Mouse (Mus musculus): ENCODE data around the gene Tdrd7. TPM values are rescaled to one million over a fixed set of nuclear protein-coding genes. Genes with fewer than 3 reads are reported as not detected.

Gene Tdrd7
- polyA plus RNA-seq, 1 experiment from 2014 or later = 15.1 TPM

DNA sequence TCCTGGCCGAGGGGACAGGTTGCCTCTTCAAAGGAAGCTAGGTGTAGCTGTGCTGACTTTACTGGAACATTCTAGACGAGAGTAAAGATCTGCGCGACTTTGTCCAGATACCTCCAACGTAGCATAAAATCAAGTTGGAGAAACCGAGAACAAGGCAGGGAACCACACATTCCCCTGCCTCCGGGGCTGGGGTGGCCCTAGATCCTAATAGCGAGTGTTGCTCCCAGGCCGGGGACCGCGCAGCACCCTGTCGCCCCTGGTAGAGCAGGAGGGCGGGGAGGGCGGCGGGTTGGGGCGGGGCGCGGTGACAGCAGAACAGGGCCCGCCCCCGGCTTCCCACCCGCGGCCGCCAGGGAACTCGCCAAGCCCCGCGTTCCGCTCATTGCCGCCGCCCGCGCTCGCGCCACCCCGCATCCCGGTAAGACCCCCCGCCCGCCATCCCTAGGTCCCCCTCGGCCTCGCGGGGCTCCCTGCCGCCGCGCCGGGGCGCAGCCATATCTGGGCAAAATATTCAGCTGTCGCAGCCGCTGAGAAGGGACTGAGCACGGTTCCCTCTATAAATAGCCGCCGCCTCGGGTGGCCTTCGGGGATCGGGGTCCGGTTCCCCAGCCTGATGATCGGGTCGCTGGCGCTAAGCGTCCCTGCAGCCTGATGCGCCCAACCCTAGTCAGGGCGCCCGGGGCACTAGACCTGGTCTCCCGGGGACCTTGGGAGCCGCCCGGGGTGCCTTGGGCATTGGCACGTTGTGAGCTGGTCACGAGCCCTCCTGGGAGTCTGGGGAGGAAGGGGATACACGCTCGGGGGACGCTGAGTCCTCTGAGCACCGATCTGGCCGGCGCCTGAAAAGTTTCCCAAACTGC is 74.0 kb downstream of the Tdrd7 start, which contains the start of gene Tmod1:
TSS of gene Tmod1 (plus strand) at position 44 of the 860 bp plus-strand sequence.
- Histone ChIP-seq H3K27me3 (ENCODE audit: insufficient read depth, poor library complexity, severe bottlenecking) (peaks cover 33% of the 10 kb centered on the region), H3K27ac (peak within 1 kb of the TSS; percentile 97), H3K36me3 (no peaks in the 10 kb centered on the region), H3K4me3 (peak within 1 kb of the TSS; percentile 86), H3K4me1 (peaks cover 62% of the 10 kb centered on the region), H3K9me3 (no peaks in the 10 kb centered on the region)
- under 1% methylated on average over 61 of the region's 72 CpGs for WGBS
- DNase-seq (ENCODE audit: low spot score) = peak; percentile 91

DNA sequence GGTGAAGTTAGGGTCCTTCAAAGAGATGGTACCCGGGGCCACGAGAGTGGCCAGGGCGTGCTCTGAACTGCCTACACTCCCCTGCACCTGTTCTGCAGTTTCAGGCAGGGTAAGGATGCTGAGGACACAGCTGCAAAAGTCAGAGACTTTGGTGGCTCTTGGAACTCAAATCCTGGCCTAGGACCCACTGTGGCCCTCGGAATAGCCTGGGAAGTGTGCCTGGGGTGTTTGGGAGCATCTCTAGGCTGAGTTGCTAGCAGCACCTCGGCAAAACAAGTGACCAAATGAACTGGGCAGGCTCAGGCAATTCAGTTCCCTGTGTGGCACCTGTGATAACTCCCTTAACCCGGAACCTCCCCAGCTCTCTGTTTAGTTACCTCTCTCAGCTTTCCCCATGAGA is 74.8 kb downstream of the Tdrd7 start:
- peak overlapping the region; percentile 86 for H3K4me3 ChIP-seq
- no peaks in the 10 kb centered on the region for H3K9me3 ChIP-seq
- no peak for DNase-seq (ENCODE audit: low spot score)
- peak overlapping the region; percentile 97 for H3K27ac ChIP-seq
- 11% methylated on average over 6 of the region's 6 CpGs for WGBS
- H3K4me1 ChIP-seq = peaks cover 68% of the 10 kb centered on the region
- no peaks in the 10 kb centered on the region for H3K36me3 ChIP-seq
- peaks cover 33% of the 10 kb centered on the region for H3K27me3 ChIP-seq (ENCODE audit: insufficient read depth, poor library complexity, severe bottlenecking)

DNA sequence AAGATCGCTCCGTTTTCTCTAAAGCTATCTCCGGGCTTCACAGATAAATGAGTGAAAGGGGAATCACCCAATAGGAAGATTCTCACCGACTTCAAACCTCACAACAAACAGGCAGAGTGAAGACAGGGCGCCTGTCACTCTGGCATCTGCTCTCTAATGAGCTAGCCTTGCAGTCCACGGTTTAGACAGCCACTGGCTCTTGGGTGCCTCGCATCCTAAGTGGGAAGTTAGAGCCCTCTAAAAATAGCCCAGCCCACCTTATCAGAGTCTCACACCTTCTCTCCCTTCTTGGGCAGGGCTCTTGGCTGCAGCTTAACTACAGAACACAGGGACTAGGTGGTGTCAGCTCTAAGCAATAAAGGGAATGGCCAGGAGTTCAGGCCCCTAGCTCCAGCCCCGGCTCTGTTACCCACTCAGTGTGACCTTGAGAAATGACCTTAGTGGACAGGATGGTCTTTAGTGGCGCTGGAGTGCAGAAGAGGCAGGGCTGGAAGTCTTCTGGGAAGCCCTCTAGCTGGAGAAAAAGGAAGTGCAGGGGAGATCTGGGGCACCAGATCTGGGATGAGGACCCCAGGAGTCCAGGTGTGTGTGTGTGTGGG is 75.6 kb downstream of the Tdrd7 start:
- H3K9me3 ChIP-seq = no peaks in the 10 kb centered on the region
- peaks cover under 1% of the 10 kb centered on the region; the same call in 1 of the 2 replicates for H3K36me3 ChIP-seq
- peak overlapping the region; percentile 97 for H3K27ac ChIP-seq
- peak overlapping the region; percentile 86 for H3K4me3 ChIP-seq
- peaks cover 33% of the 10 kb centered on the region for H3K27me3 ChIP-seq (ENCODE audit: insufficient read depth, poor library complexity, severe bottlenecking)
- H3K4me1 ChIP-seq = peaks cover 67% of the 10 kb centered on the region
- peak; percentile 96 for DNase-seq (ENCODE audit: low spot score)
- 5% methylated on average over 9 of the region's 9 CpGs for WGBS

DNA sequence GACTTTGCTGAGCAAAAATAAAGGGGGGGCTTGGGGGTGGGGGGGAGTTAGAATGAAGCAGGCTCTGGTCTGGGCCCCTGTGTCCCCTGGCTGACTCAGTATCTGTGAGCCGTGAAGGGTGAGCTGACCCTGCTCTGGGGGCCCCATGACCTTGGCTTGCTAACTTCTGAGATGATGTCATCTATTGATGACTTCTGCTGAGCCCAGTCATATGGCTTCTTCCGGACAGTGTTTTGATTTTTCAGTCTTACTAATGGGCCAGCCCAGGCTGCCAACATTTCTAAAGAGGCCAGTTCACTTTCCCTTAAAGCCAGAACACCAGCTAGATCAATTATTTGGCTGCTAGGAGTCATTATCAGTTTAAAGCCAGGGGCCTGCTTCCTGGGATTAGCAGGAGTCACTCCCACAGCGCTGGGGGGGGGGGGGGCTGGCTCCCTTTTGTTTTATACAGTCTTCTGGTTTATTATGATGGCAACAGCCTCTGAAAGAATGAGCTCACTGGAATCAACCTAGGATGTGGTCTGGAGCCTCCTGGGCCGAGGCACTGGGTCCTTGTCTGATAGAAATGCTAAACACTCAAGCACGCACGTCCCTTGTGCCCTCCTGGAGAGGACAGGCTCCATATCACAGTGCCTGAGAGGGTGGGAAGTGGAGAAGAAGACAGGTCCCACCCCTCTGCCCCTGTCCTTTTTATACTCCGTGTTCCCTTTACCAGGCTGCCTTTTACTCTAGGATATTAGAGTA is 76.8 kb downstream of the Tdrd7 start:
- Histone ChIP-seq H3K27me3 (ENCODE audit: insufficient read depth, poor library complexity, severe bottlenecking) (peaks cover 33% of the 10 kb centered on the region), H3K4me3 (peak overlapping the region; percentile 86), H3K27ac (peak overlapping the region; percentile 97), H3K4me1 (peaks cover 76% of the 10 kb centered on the region), H3K9me3 (no peaks in the 10 kb centered on the region), H3K36me3 (peaks cover 8% of the 10 kb centered on the region; the same call in 1 of the 2 replicates)
- peak; percentile 84 for DNase-seq (ENCODE audit: low spot score)
- 6% methylated on average over 7 of the region's 7 CpGs for WGBS

DNA sequence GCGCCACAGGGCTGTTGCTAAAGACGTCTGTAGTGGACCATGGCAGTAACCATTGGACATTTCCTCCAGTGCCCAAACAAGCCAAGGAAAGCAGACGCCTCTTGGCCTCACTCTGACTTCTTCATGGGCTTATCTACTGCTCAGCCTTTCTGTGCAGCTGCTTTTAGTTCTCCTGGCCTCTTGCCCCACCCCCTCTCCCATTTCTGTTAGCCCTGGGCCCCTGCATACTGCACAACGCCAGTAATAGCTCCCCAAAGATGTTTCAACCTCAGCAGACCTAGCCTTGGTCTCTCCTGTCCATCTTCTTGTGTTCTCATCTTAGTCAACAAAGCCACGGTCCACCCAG is 77.3 kb downstream of the Tdrd7 start:
- 15% methylated on average over 5 of the region's 5 CpGs for WGBS
- H3K4me1 ChIP-seq = peaks cover 81% of the 10 kb centered on the region
- peak overlapping the region; percentile 86 for H3K4me3 ChIP-seq
- peaks cover 12% of the 10 kb centered on the region; the same call in 1 of the 2 replicates for H3K36me3 ChIP-seq
- peaks cover 28% of the 10 kb centered on the region for H3K27me3 ChIP-seq (ENCODE audit: insufficient read depth, poor library complexity, severe bottlenecking)
- DNase-seq (ENCODE audit: low spot score) = peak; percentile 86
- no peaks in the 10 kb centered on the region for H3K9me3 ChIP-seq
- H3K27ac ChIP-seq = peak overlapping the region; percentile 97

DNA sequence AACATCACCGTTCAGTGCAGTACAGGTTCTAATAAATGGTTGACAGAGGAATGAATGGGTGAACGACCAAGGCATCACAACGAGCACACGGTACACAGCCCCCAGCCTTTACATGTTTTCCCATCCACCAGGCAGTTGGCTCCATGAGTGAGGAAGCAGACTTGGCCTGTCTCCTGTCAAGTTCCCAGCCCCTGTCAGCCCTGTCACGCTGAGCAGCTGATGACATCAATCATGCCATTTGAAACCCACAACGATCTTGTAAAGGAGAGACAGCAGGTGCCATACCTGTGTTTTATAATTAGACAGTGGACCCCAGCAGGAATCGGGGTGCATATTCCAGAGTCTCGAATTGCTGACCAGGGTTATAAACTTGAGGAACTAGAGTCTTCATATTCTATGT is 78.2 kb downstream of the Tdrd7 start:
- no peaks in the 10 kb centered on the region for H3K9me3 ChIP-seq
- peak overlapping the region; percentile 97 for H3K27ac ChIP-seq
- DNase-seq (ENCODE audit: low spot score) = no peak
- peaks cover 84% of the 10 kb centered on the region for H3K4me1 ChIP-seq
- 43% methylated on average over 8 of the region's 8 CpGs for WGBS
- H3K36me3 ChIP-seq = peaks cover 17% of the 10 kb centered on the region
- peak overlapping the region; percentile 86; the same call in 1 of the 2 replicates for H3K4me3 ChIP-seq
- peaks cover 20% of the 10 kb centered on the region for H3K27me3 ChIP-seq (ENCODE audit: insufficient read depth, poor library complexity, severe bottlenecking)

DNA sequence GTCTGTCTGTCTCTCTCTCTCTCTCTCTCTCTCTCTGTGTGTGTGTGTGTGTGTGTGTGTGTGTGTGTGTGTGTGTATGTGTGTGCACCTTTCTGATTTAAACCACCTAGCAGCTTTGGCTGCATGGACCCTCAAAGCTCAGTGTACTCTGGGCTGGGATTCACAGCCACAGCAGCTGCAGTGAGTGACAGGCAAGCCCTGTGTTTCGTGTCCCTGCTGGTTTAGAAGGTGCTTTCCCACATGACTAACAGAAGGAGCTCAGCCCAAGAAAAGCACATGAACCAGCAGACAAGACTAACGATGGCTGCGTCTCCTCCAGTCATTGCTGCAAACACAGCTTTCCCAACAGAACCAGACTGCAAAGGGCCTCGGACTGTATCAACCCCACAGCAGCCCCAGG is 82.8 kb downstream of the Tdrd7 start:
- no peak for DNase-seq (ENCODE audit: low spot score)
- WGBS = 76% methylated on average over 4 of the region's 4 CpGs
- H3K27me3 ChIP-seq (ENCODE audit: insufficient read depth, poor library complexity, severe bottlenecking) = no peaks in the 10 kb centered on the region
- peaks cover 52% of the 10 kb centered on the region for H3K4me1 ChIP-seq
- H3K36me3 ChIP-seq = peaks cover 58% of the 10 kb centered on the region
- H3K4me3 ChIP-seq = no peak overlapping the region
- no peaks in the 10 kb centered on the region for H3K9me3 ChIP-seq
- H3K27ac ChIP-seq = no peak overlapping the region

DNA sequence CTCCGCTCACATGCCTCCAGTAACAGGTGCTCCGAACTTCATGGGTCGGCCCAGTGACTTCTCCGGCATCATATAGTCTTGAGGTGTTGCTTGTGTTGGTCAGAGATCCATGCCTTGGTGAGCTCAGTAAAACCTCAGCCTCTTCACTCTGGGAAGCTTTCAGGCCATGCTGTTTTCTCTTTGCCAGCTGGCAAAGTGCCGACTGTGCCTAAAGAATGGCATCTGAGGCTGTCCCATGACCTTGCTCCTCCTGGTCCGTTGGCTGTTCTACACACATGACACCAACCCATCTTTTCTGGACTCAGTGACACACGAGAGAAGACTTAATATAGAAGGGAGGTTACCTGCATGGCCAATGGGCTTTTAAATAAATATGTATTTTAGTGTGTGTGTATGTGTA is 83.3 kb downstream of the Tdrd7 start:
- no peak for DNase-seq (ENCODE audit: low spot score)
- no peaks in the 10 kb centered on the region for H3K9me3 ChIP-seq
- peaks cover 52% of the 10 kb centered on the region for H3K4me1 ChIP-seq
- no peaks in the 10 kb centered on the region for H3K27me3 ChIP-seq (ENCODE audit: insufficient read depth, poor library complexity, severe bottlenecking)
- peaks cover 58% of the 10 kb centered on the region for H3K36me3 ChIP-seq
- WGBS = 89% methylated on average over 7 of the region's 7 CpGs
- no peak overlapping the region for H3K4me3 ChIP-seq
- no peak overlapping the region for H3K27ac ChIP-seq

DNA sequence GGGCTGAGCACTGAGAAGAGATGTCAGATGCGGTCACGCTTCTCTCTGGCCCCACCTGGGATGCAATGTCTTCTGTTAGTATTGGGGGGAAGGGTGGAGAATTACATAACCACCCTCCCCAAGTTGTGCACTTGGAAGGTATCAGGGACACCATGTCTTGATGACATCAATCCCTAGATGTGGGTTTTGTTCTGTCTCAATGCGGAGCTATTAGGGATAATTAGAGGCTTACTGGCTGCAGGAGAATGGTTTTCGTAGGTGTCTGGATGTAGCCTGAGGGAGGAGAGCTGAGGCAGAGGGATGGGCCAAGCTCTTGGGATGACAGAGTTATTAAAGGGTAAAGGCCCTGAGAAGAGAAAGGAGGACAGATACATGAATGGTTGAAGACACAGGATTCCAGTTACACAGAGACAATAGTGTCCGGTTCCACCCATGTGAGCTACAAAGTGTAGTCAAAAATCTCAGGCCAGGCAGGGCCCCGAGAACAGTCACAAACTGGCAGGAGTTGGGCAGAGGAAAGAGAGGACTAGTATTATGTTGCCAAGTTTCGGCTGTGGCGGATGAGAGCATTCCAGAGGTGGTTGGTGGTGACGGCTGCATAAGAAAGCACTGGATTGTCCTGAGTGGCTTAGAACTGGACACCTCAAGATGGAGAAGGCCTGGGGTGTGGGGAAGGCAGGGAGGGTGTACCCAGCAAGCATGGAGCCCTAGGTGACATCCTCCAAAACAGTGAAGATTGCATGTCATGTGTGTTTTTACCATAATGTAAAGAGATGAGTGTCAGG is 88.4 kb downstream of the Tdrd7 start:
- 86% methylated on average over 9 of the region's 9 CpGs for WGBS
- Histone ChIP-seq H3K9me3 (peaks cover 7% of the 10 kb centered on the region; the same call in 1 of the 2 replicates), H3K36me3 (peaks cover 71% of the 10 kb centered on the region), H3K4me1 (peaks cover 27% of the 10 kb centered on the region), H3K27ac (no peak overlapping the region), H3K27me3 (ENCODE audit: insufficient read depth, poor library complexity, severe bottlenecking) (no peaks in the 10 kb centered on the region; the same call in 1 of the 2 replicates), H3K4me3 (no peak overlapping the region)
- DNase-seq (ENCODE audit: low spot score) = no peak

DNA sequence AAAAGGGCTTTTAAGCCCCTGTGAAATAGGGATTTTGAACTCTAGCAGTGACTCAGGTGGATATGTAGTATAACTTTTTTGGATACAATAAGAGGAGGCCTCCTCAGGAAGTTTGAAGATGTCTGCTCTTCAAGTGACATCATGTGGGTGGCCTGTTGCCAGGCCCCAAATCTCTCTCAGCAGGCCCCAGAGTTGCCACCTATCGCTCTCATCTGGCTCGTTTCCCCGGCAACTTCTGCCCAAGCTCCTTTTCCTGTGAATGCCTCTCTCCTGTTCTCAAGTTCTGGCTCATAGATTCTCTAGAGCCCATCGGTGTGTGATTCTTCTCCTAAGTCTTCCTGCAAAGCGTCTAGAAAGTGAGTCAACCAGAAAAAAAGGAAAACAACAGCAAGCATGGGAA is 91.0 kb downstream of the Tdrd7 start:
- H3K27ac ChIP-seq = no peak overlapping the region
- no peaks in the 10 kb centered on the region; the same call in 1 of the 2 replicates for H3K27me3 ChIP-seq (ENCODE audit: insufficient read depth, poor library complexity, severe bottlenecking)
- 94% methylated on average over 5 of the region's 5 CpGs for WGBS
- H3K36me3 ChIP-seq = peaks cover 61% of the 10 kb centered on the region
- peaks cover 7% of the 10 kb centered on the region; the same call in 1 of the 2 replicates for H3K9me3 ChIP-seq
- H3K4me1 ChIP-seq = peaks cover 36% of the 10 kb centered on the region
- no peak overlapping the region for H3K4me3 ChIP-seq
- DNase-seq (ENCODE audit: low spot score) = no peak

DNA sequence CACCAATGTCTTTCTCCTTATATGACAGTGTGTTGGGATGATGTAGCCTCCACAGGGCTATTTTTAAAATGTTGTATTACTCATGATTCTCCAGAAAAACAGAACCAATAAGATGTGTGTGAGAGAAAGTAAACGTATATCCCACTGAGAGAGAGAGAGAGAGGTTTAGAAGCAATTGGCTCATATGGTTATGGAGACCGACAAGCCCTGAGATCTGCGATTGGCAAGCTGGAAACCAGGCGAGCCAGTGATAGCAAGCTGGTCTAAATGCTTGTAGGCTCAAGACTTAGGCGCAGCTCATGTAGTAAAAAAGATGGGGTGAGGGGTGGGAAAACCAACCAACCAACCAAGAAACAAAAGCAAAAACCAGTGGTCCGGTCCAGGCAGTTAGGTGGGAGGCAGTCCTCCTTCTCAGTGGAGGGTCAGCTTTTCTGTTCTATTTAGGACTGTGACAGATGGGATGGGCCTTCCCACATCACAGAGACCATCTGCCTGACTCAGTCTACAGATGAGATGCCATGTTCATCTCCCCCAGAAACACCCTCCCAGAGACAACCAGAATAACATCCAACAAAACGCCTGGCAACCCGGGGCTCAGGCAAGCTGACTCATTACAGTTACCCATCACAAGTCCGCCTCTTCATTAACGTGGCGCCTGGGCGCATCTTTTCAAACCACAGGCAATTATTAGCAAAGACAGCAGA is 96.3 kb downstream of the Tdrd7 start:
- Histone ChIP-seq H3K4me1 (peaks cover 60% of the 10 kb centered on the region), H3K36me3 (peaks cover 58% of the 10 kb centered on the region), H3K27me3 (ENCODE audit: insufficient read depth, poor library complexity, severe bottlenecking) (no peaks in the 10 kb centered on the region), H3K27ac (no peak overlapping the region), H3K9me3 (peaks cover 7% of the 10 kb centered on the region; the same call in 1 of the 2 replicates), H3K4me3 (no peak overlapping the region)
- DNase-seq (ENCODE audit: low spot score) = no peak
- WGBS = 88% methylated on average over 12 of the region's 12 CpGs

DNA sequence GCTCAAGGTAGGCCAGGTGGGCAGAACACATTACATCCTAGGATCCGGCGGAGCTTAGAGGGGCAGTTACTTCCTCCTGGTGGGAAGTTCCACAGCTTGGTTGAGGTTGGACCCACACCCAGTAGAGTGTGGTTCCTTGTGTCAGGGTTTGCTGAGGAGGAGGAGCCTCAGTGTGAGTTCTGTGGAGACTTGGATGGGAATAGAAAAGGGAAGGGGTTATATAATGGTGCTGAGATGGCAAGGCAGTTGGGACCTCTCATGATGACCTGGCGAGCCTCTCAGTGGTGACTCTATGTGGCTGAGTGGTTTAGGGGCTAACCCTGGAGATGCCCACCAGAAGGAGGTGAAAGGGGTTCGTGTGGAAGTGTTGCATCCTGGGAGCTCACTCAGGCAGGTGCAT is 98.7 kb downstream of the Tdrd7 start:
- Histone ChIP-seq H3K4me3 (no peak overlapping the region), H3K4me1 (peaks cover 65% of the 10 kb centered on the region), H3K9me3 (no peaks in the 10 kb centered on the region), H3K36me3 (peaks cover 61% of the 10 kb centered on the region), H3K27me3 (ENCODE audit: insufficient read depth, poor library complexity, severe bottlenecking) (no peaks in the 10 kb centered on the region), H3K27ac (peak overlapping the region; percentile 77; the same call in 1 of the 2 replicates)
- DNase-seq (ENCODE audit: low spot score) = no peak
- 84% methylated on average over 4 of the region's 4 CpGs for WGBS
